Mouse (Mus musculus) limb, embryonic 14.5 days (tissue): Measurements from ENCODE around the gene Ank. TPM values are rescaled to one million over a fixed set of nuclear protein-coding genes. Genes with fewer than 3 reads are reported as not detected.

Source experiments
- ATAC-seq: fragments of 200-750 bp; cut with Nextera tagmentation; 2 replicates; pipeline ENCODE4 v1.8.0; 2017; ENCODE audit warnings: low read depth, moderate number of reproducible peaks, moderate TSS enrichment; ENCODE audit not compliant: low FRiP score
- DNase-seq: peaks from one replicate; pipeline ENCODE4 v3.0.0-alpha.2; 2015; ENCODE audit warnings: low spot score
- H3K27ac ChIP-seq: fragments of 300-500 bp; sonication (generic); replicated peaks from 2 replicates; pipeline ENCODE4 v1.5.1; 2014; ENCODE audit warnings: low read depth, mild to moderate bottlenecking, low read length, moderate library complexity, mixed read lengths
- H3K27me3 ChIP-seq: fragments of 300-500 bp; sonication (generic); 2 replicates; pipeline ENCODE4 v1.6.1; 2014; ENCODE audit warnings: low read length, mixed read lengths; ENCODE audit not compliant: control insufficient read depth, insufficient read depth
- H3K36me3 ChIP-seq: fragments of 300-500 bp; sonication (generic); 2 replicates; pipeline ENCODE4 v1.6.1; 2014; ENCODE audit warnings: mild to moderate bottlenecking, low read length, moderate library complexity, mixed read lengths; ENCODE audit not compliant: control insufficient read depth, insufficient read depth
- H3K4me1 ChIP-seq: fragments of 300-500 bp; sonication (generic); 2 replicates; pipeline ENCODE4 v1.6.1; 2014; ENCODE audit warnings: antibody characterized with exemption, low read length, mixed read lengths; ENCODE audit not compliant: control insufficient read depth, insufficient read depth
- H3K4me2 ChIP-seq: fragments of 300-500 bp; sonication (generic); replicated peaks from 2 replicates; pipeline ENCODE4 v1.6.1; 2014; ENCODE audit warnings: low read depth, mild to moderate bottlenecking, low read length, moderate library complexity; ENCODE audit not compliant: severe bottlenecking
- H3K4me3 ChIP-seq: fragments of 300-500 bp; sonication (generic); replicated peaks from 2 replicates; pipeline ENCODE4 v1.5.1; 2014; ENCODE audit warnings: low read length
- H3K9ac ChIP-seq: fragments of 300-500 bp; sonication (generic); 2 replicates; pipeline ENCODE4 v1.6.1; 2014; ENCODE audit warnings: mild to moderate bottlenecking, low read depth, low read length, moderate library complexity; ENCODE audit not compliant: severe bottlenecking
- H3K9me3 ChIP-seq: fragments of 300-500 bp; sonication (generic); 2 replicates; pipeline ENCODE4 v1.6.1; 2016; ENCODE audit warnings: low read length; ENCODE audit not compliant: control insufficient read depth
- POLR2A ChIP-seq: fragments of 200-500 bp; IDR thresholded peaks from 2 replicates; pipeline ENCODE4 v1.8.0; 2012; ENCODE audit warnings: inconsistent platforms, mild to moderate bottlenecking, moderate library complexity, borderline replicate concordance; ENCODE audit not compliant: insufficient read depth, insufficient read length; ENCODE audit errors: extremely low read depth
- whole genome bisulfite sequencing: fragments of 180-500 bp; shearing (Covaris S2); extraction: QIAGEN DNeasy Blood & Tissue Kit; methylation state at CpG from one replicate; pipeline ENCODE4 v1.1.7; 2014; 5-methylcytosine and 5-hydroxymethylcytosine counted together
- polyA plus RNA-seq, 2 experiments: library from polyadenylated mRNA; depleted of rRNA in 1 of 2; stranded (reverse) in 1 of 2; unstranded in 1 of 2; fragments of >200 nt; fragmentation: Nextera tagmentation in 1 of 2; extraction: Ambion mirVana in 1 of 2; gene quantifications; 2 replicates each; pipeline versions ENCODE4 v1.2.1 to v1.2.3; 2012 to 2014

Ank gene
- polyA plus RNA-seq, 2 experiments: 12.3 to 19.4 TPM

- H3K9me3 ChIP-seq: no peaks in the 10 kb centered on the region
- 89% methylated on average over 4 of the region's 4 CpGs for WGBS
- peaks cover 51% of the 10 kb centered on the region for H3K36me3 ChIP-seq
- no peak overlapping the region for H3K4me2 ChIP-seq
- H3K4me3 ChIP-seq: no peak overlapping the region
- DNase-seq (no peak), ATAC-seq (no peak)
- no peaks in the 10 kb centered on the region for H3K27me3 ChIP-seq
- H3K4me1 ChIP-seq: peaks cover 3% of the 10 kb centered on the region; the same call in 1 of the 2 replicates
- no peak overlapping the region for H3K9ac ChIP-seq
- TF ChIP-seq POLR2A: no peak
- no peak overlapping the region for H3K27ac ChIP-seq
Measured at GRCm38 (mm10) chr15:27613255-27613654, 146.8 kb downstream of the Ank start.

- ATAC-seq (no peak), DNase-seq (no peak)
- TF ChIP-seq POLR2A: no peak
- Histone ChIP-seq H3K4me3 (no peak overlapping the region), H3K4me1 (no peaks in the 10 kb centered on the region), H3K4me2 (no peak overlapping the region), H3K9ac (no peak overlapping the region), H3K27ac (no peak overlapping the region), H3K36me3 (peaks cover 55% of the 10 kb centered on the region), H3K9me3 (no peaks in the 10 kb centered on the region), H3K27me3 (no peaks in the 10 kb centered on the region)
- 74% methylated on average over 4 of the region's 4 CpGs for WGBS
Measured at GRCm38 (mm10) chr15:27616159-27616558, 149.7 kb downstream of the Ank start.

GRCm38 (mm10) chr15:27617227-27617626, 150.8 kb downstream of the Ank start:
- DNase-seq (no peak), ATAC-seq (no peak)
- Histone ChIP-seq H3K9me3 (no peaks in the 10 kb centered on the region), H3K36me3 (peaks cover 53% of the 10 kb centered on the region), H3K9ac (no peak overlapping the region), H3K4me3 (no peak overlapping the region), H3K4me2 (no peak overlapping the region), H3K27ac (no peak overlapping the region), H3K27me3 (no peaks in the 10 kb centered on the region), H3K4me1 (no peaks in the 10 kb centered on the region)
- WGBS: 83% methylated on average over 3 of the region's 3 CpGs
- TF ChIP-seq POLR2A: no peak

- no peak overlapping the region for H3K4me3 ChIP-seq
- no peaks in the 10 kb centered on the region for H3K9me3 ChIP-seq
- H3K27me3 ChIP-seq: no peaks in the 10 kb centered on the region
- DNase-seq (no peak), ATAC-seq (no peak)
- no peaks in the 10 kb centered on the region for H3K4me1 ChIP-seq
- H3K4me2 ChIP-seq: no peak overlapping the region
- no peak for TF ChIP-seq POLR2A
- peaks cover 60% of the 10 kb centered on the region for H3K36me3 ChIP-seq
- 76% methylated on average over 6 of the region's 6 CpGs for WGBS
- no peak overlapping the region for H3K9ac ChIP-seq
- H3K27ac ChIP-seq: no peak overlapping the region
Measured at GRCm38 (mm10) chr15:27618778-27619533, 152.5 kb downstream of the Ank start.

GRCm38 (mm10) chr15:27619683-27620082, 153.2 kb downstream of the Ank start:
- H3K27me3 ChIP-seq: no peaks in the 10 kb centered on the region
- no peak for TF ChIP-seq POLR2A
- 58% methylated on average over 3 of the region's 3 CpGs for WGBS
- DNase-seq: no peak
- H3K9me3 ChIP-seq: no peaks in the 10 kb centered on the region
- H3K9ac ChIP-seq: no peak overlapping the region
- H3K4me1 ChIP-seq: no peaks in the 10 kb centered on the region
- peaks cover 52% of the 10 kb centered on the region for H3K36me3 ChIP-seq
- ATAC-seq: no peak
- no peak overlapping the region for H3K4me2 ChIP-seq
- no peak overlapping the region for H3K4me3 ChIP-seq
- H3K27ac ChIP-seq: no peak overlapping the region
